Mouse (Mus musculus): ENCODE measurements around the gene Dnajc11.

DNA sequence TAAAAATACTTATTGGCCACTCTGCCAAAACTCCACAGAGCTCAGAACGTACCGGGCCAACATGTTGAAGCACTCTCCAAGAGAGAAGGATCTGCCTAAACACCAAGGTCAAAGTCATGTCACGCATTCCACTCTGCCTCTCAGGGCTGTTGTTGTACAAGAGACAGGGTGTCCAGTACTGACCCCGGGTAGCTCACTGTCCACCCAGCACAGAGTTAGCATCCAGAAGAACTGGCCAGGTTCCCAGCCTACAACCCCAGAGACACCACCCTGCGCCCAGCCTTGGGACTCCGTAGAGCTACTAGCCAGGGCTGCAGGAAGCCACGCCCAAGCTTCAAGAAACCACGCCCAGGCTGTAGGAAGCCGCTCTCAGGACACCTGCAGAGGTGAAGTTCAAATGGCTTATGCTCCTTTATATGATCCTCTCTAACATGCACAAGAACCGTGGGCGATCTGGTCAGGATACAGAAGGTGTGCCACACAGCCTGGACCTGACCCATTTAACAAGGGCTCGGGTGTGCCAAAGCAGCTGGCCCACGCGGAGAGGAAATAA, 30.7 kb upstream of the Dnajc11 start:
- TF ChIP-seq TAL1 (IDR thresholded peaks at IDR 0.05; ENCODE audit: low read length), result no peak
- TF ChIP-seq GATA1 (IDR thresholded peaks at IDR 0.05; ENCODE audit: low read length), result no peak

All from erythroblast, embryonic 14.5 days (primary cell).